Mouse (Mus musculus): Measurements from ENCODE around the gene Vmn1r43. TPM values are rescaled to one million over a fixed set of nuclear protein-coding genes. Genes with fewer than 3 reads are reported as not detected.
"Not testable (repeated sequence)": the region's sequence is repeated elsewhere in the genome, so short reads cannot be mapped to it uniquely, and the experiment has no call there.

The Vmn1r43 gene
- total RNA-seq (2017): not detected in 3 replicates

DNA sequence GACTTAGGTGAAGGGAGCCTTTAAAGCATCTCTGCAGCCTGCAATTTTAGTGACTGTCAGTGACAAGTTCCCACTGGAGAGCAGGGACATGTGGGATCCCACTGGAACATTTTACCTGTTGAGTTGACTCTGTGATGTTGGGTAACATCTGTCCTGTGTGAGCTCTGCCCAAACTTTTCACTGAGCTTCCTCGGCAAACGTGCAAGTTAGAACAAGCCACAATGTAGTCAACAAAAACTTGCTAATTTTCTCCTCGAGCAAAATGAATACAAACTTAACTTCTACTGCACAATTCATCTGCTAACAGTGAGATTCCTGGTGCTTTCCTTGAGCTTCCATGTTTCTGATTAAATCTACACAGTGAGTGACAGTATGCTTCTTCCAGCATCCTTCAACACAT lies at the start of gene Vmn1r43, which contains the start of gene Vmn1r42:
Vmn1r43 (minus strand) TSS at position 101 of the 400 bp plus-strand sequence.
Vmn1r42 (minus strand) TSS at position 101 of the 400 bp plus-strand sequence.
- ATAC-seq (replicated peaks; ENCODE audit: insufficient number of reproducible peaks, low FRiP score, low TSS enrichment, poor library complexity, severe bottlenecking): not testable (repeated sequence)

GRCm38 (mm10) chr6:89883812-89884211 lies 7.6 kb upstream of the Vmn1r43 start:
- ATAC-seq (replicated peaks; ENCODE audit: insufficient number of reproducible peaks, low FRiP score, low TSS enrichment, poor library complexity, severe bottlenecking): no peak

DNA sequence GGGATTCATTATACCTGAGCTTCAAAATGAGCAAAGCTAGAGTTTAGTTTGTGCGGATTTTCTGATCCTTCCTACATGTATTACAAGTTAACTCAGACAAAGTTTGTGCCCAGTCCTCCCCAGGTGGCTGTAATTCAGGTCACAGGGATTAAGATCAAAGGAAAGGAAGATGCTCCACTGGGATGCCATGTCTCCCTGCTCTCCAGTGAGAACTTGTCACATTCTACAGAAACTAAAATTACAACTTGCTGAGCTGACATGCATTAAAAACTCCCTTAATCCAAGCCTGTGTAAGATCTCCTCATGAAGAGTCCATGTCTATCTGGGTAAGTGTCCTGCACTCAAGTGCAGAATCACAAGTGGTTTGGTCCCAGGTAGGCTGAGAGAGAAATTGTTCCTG lies 7.1 kb upstream of the Vmn1r43 start, which contains the start of gene Vmn1r44:
Vmn1r44 (plus strand) TSS at position 301 of the 400 bp plus-strand sequence.
- no peak for ATAC-seq (replicated peaks; ENCODE audit: insufficient number of reproducible peaks, low FRiP score, low TSS enrichment, poor library complexity, severe bottlenecking)

GRCm38 (mm10) chr6:89880867-89881266 lies 4.7 kb upstream of the Vmn1r43 start:
- ATAC-seq (replicated peaks; ENCODE audit: insufficient number of reproducible peaks, low FRiP score, low TSS enrichment, poor library complexity, severe bottlenecking): no peak

DNA sequence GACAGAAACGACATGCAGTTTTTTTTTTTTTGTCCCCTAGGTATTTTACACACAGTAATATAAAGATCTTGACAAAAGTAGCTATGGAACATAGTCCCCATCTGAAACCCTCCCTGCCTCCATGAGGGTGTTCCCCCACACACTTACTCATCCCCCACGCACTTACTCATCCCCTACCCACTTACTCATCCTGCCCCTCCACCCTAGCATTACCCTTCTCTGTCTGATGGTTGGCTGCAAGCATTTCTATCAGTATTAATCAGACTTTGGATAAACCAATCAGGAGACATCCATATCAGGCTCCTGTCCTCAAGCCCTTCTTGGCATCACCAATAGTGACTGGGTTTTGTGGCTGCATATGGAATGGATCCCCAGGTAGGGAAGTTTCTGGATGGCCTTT lies 750 bp upstream of the Vmn1r43 start:
- ATAC-seq (replicated peaks; ENCODE audit: insufficient number of reproducible peaks, low FRiP score, low TSS enrichment, poor library complexity, severe bottlenecking): no peak

- ATAC-seq (replicated peaks; ENCODE audit: insufficient number of reproducible peaks, low FRiP score, low TSS enrichment, poor library complexity, severe bottlenecking): no peak
These were observed 8.2 kb downstream of the Vmn1r43 start for GRCm38 (mm10) chr6:89867976-89868375.

GRCm38 (mm10) chr6:89867276-89867675 lies 8.9 kb downstream of the Vmn1r43 start:
- ATAC-seq (replicated peaks; ENCODE audit: insufficient number of reproducible peaks, low FRiP score, low TSS enrichment, poor library complexity, severe bottlenecking): no peak

DNA sequence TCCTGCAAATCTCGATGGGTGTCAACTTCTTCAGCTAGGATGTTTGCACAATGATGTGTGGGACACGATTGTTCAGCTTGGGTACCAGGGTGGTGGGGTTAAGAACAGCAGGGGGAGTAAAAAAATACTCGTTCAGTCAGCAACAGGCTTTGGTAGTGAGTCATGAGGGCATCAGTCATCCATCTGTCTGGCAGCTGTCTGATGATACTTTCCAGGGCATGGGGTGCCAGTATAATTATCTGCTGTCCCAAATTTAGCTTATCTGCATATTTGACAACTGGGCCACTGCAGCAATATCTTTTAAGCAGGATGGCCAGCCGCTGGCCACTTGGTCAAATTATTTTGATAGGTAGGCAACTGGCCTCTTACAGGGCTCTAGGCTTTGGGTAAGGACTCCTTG lies 12.4 kb downstream of the Vmn1r43 start:
- ATAC-seq (replicated peaks; ENCODE audit: insufficient number of reproducible peaks, low FRiP score, low TSS enrichment, poor library complexity, severe bottlenecking): no peak

DNA sequence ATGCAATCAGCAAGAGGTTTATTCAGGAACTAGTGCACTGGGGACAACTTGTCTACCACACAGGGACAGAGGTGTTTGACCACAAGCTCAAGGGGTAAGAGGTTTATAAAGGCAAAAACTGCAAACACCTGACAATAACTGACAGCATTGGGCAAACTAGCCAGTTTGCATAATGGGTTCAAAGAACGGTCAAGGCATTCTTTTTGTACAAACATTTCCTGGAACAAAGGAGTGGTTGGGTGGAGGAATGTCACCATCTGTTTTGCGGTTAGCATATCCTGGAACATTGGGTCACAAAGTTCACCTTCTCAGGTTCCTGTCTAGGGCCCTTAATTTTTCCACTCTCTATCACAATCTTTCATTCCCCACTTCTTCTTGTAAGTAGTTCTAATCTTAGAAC lies 16.4 kb downstream of the Vmn1r43 start:
- no peak for ATAC-seq (replicated peaks; ENCODE audit: insufficient number of reproducible peaks, low FRiP score, low TSS enrichment, poor library complexity, severe bottlenecking)

DNA sequence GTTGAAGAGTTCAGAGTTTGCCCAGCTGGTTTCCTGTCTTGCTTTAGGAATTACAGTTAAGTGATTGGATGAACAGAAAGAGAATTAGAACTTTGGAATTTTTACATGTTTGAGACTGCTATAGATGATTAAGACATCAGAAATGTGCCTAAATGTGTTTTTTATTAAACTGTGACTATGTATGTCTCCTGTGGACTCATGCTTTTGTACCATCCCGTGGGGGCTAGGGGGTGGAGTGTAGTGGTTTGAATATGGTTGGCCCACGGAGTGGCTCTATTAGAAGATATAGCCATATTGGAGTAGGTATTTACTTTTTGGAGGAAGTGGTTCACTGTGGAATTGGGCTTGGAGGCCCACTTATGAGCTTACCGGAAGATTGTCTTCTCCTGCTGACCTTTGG lies 18.7 kb downstream of the Vmn1r43 start:
- no peak for ATAC-seq (replicated peaks; ENCODE audit: insufficient number of reproducible peaks, low FRiP score, low TSS enrichment, poor library complexity, severe bottlenecking)

Other genes starting within 250 kb of the Vmn1r43 start
- 2.6 to 6.7 TPM (median 3.6 TPM) in 3 replicates for gene Txnrd3, start 232.4 kb downstream of the Vmn1r43 start, total RNA-seq (2017)
- not detected in 3 replicates for gene Vmn1r40, start 168.9 kb downstream of the Vmn1r43 start, total RNA-seq (2017)
- gene Vmn1r41, start 135.6 kb downstream of the Vmn1r43 start, total RNA-seq (2017): not detected in 3 replicates
- not detected in 3 replicates for gene Vmn1r42, start within 50 bp of the Vmn1r43 start, total RNA-seq (2017)
- not detected in 3 replicates for gene Vmn1r44, start 7.2 kb upstream of the Vmn1r43 start, total RNA-seq (2017)
- not detected in 3 replicates for gene Vmn1r45, start 64.2 kb upstream of the Vmn1r43 start, total RNA-seq (2017)
- gene Vmn1r46, start 92.9 kb upstream of the Vmn1r43 start, total RNA-seq (2017): not detected in 3 replicates
- 0.10 TPM in 1 of 3 replicates, not detected in the others for gene Vmn1r47, start 139.7 kb upstream of the Vmn1r43 start, total RNA-seq (2017)
- not detected in 3 replicates for gene Vmn1r48, start 160.4 kb upstream of the Vmn1r43 start, total RNA-seq (2017)
- gene Vmn1r49, start 202.1 kb upstream of the Vmn1r43 start, total RNA-seq (2017): not detected in 3 replicates
- gene Vmn1r50, start 225.0 kb upstream of the Vmn1r43 start, total RNA-seq (2017): not detected in 3 replicates
- gene Vmn1r51, start 246.2 kb upstream of the Vmn1r43 start, total RNA-seq (2017): not detected in 3 replicates

All from monocyte, adult 5-6 weeks (primary cell).